Mouse (Mus musculus) gastrocnemius, postnatal 25 days (tissue): ENCODE measurements around the gene Atp4a. TPM values are rescaled to one million over a fixed set of nuclear protein-coding genes. Genes with fewer than 3 reads are reported as not detected.

Source experiments
- DNase-seq: peaks from one replicate; pipeline ENCODE4 v3.0.0; 2022
- long read RNA-seq, 2 experiments: library from polyadenylated mRNA; stranded (forward); transcript quantifications; one replicate each; pipeline ENCODE4 v2.0.0; 2021
- total RNA-seq, 2 experiments: library from RNA; stranded (reverse); gene quantifications; 1 replicate in 1 of 2; 2 replicates in 1 of 2; pipeline ENCODE4 v1.2.3; 2021

The Atp4a gene
- under 1 TPM; 0.33 to 0.75 TPM for total RNA-seq
- long read RNA-seq, experiment 1, partial matches to known transcripts, result 1 of 1 reads
- long read RNA-seq, experiment 1, other reads (novel, unspliced or antisense), result 0 of 1 reads
- long read RNA-seq, experiment 2, partial matches to known transcripts, result 0 of 1 reads
- long read RNA-seq, experiment 2, other reads (novel, unspliced or antisense), result 1 of 1 reads

DNA sequence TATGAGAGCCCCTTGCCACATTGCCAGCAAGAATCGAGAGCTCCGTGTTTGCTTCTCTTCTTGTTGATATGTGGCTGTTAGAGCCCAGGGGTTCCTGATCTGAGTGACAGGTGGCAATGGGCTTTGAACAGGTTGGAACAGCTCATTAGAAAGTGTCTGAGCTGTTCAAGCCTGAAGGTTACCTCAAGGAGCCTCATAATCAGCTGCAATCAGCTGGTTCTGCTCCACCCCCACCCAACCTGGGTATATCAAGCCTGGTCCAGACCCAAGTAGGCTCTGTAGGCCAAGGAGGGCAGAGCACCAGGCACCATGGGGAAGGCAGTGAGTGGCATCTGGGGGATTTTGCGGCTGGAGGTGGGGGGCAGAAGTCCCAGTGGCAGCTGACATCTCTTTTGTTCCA is at the start of gene Atp4a:
TSS of gene Atp4a (plus strand) at position 268 of the 400 bp plus-strand sequence.
- DNase-seq, result no peak

DNA sequence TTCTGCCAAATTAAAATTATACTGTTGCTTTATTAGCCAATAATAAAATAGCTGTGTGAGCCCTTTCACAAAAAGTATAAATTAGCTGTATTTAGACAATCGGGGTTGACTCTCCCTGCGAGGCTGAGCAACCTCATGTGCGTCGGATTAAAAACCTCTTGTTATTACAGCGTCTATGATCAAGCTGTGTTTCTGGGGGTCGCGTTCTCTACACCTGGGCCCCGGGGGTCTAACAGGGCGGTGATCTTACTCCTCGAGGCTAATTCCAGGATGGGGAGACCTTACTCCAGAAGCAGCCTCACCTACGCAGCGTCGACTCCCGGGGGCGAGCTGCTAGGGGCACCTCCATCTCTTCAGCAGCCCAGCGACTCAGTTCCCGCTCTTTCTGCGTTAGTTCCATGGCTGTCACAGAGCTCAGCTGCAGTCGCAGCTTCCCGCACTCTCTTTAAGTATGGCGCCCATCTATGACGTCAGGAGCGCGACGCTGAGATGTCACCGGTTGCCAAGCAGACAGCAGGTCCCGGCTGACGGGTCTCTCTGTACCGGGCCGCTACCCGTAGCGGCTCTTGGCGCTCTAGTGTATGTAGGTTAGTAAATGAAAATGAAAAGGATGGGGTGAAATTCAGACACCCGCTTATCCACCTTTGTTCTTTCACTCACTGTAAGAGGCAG is 47.3 kb upstream of the Atp4a start, which contains the start of gene Haus5:
TSS of gene Haus5 (minus strand) at position 466 of the 672 bp plus-strand sequence.
- peak; percentile 79 for DNase-seq

DNA sequence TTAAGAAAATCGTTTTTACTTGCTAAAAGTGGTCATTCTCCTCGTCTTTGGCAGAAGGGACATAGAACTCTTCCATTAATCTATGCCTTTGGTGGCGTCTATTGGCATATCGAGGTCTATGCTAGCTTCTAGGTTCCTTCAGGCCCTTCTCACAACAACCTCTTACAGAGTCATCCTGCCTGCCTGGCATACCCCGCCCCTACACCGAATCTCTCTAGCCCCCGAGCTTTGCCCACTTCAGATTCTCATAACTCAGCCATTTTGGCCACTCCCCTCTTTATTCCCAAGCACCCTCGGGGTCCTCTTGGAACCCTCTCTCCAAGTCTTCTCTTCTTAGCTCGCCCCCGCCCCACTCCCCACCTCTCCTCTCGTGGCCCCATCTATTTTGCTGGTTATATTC is 46.7 kb upstream of the Atp4a start:
- DNase-seq, result no peak

DNA sequence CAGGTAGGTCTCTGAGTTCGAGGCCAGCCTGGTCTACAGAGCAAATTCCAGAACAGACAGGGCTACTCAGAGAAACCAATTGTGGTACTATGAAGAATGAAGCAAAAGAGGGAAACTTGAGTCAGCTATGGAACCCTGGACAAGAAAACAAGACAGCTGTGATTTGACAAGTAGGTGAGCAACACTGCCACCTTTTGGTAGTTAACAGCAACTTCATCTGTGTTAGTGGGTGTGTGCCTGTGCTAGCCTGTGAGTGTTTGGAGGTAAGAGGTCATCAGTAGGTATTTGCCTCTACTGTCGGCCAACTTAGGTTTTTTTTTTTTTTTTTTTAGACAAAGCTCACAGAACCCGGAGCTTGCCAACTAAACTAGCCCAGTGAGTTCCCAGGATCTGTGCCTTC is 42.8 kb upstream of the Atp4a start:
- DNase-seq, result no peak

DNA sequence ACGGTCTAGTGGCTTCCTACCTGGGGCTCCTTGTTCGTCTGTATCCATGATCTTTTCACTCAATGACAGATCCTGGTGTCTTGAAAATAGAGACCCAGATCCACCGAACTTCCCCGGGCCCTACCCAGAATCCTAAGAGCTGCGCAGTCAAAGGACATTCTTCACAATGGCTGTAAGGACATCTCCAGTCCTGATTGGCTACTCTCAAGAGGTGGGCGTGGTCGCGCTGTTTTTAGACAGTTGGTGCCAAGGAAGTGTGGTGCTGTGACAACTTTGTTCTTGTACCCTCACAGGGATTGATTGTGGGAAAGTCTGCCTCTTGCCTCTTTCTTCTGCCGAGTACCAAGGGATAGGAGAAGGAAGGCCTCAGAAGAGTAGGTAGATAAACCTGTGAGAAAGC is 40.5 kb upstream of the Atp4a start, which contains the start of gene Pmis2:
TSS of gene Pmis2 (minus strand) at position 126 of the 400 bp plus-strand sequence.
- DNase-seq, result no peak

DNA sequence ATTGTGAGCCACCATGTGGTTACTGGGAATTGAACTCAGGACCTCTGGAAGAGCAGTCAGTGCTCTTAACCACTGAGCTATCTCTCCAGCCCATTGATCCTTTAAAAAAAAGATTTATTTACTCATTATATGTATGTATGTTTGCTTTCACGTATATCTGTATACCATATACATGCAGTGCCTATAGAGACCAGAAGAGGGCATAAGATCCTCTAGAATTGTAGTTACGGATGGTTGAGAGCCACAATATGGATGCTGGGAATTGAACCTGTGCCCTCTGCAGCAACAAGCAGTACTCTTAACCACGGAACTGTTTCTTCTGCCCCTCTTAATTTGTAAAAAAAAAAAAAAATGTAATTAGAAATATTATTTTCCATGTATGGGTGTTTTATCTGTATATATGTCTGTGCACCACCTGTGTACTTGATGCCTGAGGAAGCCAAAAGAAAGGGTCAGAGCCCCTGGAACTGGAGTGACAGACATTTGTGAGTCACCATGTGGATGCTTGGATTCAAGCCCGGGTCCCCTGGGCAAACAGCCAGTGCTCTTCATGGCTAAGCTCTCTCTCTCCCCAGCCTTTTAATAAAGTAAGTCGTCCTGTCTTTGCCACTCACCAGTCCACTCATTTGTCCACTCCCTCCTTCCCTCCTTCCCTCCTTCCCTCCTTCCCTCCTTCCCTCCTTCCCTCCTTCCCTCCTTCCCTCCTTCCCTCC is 33.6 kb upstream of the Atp4a start:
- no peak for DNase-seq

DNA sequence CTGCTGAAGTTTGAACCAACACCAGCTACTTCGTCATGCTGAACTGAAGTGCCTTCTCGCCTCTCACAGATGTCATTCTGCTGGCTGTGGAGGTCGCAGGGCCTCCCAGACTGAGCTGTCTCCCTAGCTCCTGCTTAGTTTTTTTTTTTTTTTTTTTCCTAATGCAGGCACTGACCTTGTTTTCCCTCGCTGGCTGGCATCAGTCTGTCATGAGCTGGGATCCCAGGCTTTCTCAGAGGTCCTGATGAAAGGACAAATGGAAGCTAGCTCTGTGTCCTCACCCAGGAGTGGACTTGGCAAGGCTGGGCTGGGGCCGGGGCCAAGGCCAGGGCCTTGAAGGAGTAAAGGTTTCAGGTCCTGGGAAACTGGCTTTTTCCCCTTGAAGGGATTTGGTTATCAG is 30.1 kb upstream of the Atp4a start:
- no peak for DNase-seq

DNA sequence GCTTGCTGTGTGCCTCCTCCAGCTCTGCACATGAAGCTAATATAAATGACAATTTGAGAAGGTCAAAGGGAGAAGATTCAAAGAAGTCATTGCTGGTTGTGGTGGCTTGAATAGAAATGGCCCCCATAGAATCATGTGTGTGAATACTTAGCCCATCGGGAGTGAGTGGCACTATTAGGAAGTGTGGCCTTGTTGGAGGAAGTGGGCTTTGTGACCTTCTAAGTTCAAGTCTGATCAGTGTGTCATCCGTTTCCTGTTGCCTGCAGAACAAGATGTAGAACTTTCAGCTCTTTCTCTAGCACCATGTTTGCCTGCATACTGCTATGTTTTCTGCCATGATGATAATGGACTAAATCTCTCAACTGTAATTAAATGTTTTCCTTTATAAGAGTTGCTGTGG is 28.6 kb upstream of the Atp4a start:
- no peak for DNase-seq

DNA sequence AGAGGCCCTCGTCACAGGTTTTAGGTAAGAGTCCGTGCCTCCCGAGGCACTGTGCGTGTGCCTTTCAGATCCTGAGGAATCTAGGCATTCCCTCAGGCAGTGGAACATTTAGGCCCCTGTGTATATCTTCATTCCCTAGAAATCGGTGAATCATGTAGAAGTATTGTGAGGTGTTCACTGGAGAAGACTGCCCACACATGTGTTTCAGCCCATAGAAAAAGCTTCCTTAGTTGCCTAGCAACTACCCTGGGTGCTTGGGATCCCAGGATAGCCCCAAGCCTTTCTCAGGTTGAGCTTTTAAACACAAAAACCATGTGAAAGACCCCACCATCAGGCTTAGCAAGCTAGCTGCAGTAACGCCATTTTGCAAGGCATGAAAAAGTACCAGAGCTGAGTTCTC is 23.7 kb upstream of the Atp4a start:
- no peak for DNase-seq

DNA sequence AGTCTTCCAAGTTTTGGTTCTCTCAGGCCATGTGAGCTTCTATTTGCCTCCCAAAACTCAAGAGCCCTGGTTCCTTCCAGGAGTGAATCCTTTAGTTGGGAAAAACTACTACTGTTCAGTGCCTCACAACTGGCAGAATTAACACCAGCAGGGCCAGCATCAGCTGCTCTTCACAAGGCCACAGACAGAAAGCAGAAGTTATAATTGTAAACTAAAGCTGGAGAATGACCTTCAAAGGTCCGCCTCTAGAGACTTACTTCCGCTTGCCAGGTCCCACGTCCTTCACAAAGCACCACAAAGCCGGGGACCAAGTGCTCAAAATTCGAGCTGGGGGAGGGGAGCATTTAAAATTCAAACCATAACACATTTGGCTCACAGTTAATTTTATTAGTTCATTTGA is 13.9 kb upstream of the Atp4a start:
- DNase-seq, result no peak

DNA sequence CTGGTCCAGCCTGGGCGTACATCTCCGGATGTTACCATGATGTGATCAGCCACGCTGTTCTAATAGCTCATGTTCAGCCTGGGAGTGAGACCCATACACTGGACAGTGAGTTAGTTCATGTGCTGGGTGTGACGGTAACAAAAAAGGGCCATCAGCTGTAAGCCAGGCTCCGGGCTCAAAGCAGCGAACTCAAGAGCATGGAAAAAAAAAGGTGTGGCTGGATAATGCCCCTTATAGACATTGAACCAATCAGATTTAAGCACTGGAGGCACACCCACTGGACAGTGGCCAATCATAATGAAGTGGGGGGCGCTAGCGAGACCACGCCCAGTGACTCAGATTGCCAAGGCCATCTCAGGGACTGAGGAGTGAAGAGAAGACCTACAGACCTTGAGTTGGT is 13.4 kb upstream of the Atp4a start, which contains the start of gene 2200002J24Rik:
TSS of gene 2200002J24Rik (plus strand) at position 338 of the 400 bp plus-strand sequence.
- DNase-seq, result no peak

DNA sequence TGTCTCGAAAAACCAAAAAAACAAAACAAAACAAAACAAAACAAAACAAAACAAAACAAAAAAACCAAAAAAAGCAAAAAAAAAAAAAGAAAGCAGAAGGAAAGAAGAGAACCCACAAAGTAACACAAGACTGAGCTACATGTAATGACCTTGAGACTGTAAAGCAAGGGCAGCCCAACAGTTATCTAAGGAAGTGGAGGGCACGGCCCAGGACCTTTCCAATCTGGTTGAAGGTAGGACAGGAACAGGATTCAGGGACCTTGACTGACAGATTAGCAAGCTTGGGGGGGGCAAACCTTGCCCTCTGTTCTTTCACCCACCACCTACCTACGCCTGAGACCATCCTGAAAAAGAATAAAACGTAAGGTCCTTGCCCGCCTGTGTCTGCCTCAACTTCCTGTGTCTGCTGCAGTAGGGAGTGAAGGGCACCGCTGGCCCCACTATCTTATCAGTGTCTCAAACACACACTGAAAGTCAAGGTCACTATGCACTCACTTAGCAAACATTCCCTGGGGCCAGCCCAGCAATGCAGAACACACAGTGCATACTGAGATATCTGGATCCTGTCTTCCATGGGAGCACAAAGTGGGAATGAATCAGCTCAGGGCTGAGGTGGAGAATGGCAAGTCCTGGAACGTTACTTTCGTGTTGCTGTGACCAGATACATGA is 5.7 kb upstream of the Atp4a start:
- no peak for DNase-seq

DNA sequence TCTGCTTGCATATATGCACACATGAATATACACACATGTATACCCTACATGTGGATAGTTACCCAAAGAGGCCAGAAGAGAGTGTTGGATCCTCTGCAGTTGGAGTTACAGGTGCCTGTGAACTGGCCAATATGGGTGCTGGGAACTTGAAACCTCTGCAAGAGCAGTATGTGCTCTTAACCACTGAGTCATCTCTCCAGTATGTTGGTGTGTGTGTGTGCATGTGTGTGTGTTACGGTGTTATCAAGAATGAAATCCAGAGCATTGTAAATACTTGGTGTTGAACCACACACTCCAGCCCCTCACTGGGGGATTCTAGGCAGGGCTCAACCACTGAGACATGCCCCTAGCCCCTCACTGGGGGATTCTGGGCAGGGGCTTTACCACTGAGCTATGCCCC is 4.6 kb upstream of the Atp4a start:
- no peak for DNase-seq

DNA sequence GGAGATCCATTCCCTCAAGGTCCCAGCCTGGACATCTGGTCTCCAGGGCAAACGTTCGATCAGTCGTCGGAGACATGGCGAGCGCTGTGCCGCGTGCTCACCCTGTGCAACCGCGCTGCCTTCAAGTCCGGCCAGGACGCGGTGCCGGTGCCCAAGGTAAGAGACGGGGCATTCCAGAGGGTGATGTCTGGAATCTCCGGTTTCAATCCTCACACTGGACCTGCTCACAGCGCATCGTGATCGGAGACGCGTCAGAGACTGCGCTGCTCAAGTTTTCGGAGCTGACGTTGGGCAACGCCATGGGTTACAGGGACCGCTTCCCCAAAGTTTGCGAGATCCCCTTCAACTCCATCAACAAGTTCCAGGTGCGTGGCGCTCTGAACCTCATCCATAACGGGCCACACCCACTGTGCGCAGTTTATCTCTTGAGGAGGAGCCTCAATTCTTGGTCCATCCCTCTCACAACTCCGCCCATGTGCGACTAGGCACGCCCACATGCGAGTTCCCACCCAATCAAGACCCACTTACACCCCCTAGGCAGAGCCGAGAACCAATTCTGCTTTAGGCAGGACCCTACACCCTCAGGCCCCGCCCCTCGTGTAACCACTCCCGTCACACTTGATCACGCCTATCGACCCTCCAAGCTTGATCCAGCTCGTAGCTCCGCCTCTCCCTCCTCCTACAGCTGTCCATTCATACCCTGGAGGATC is 5.2 kb downstream of the Atp4a start:
- peak; percentile 43 for DNase-seq

DNA sequence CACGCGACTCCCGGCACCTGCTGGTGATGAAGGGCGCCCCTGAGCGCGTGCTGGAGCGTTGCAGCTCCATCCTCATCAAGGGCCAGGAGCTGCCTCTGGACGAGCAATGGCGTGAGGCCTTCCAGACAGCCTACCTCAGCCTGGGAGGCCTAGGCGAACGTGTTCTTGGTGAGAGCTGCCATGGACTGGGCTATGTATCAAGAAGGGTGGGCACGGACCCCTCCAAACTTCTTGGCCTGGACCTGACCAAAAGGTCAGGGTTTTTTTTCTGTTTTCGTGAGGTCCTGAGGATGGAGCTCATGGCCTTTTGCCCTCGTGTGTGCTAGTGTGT is 5.7 kb downstream of the Atp4a start:
- DNase-seq, result no peak

DNA sequence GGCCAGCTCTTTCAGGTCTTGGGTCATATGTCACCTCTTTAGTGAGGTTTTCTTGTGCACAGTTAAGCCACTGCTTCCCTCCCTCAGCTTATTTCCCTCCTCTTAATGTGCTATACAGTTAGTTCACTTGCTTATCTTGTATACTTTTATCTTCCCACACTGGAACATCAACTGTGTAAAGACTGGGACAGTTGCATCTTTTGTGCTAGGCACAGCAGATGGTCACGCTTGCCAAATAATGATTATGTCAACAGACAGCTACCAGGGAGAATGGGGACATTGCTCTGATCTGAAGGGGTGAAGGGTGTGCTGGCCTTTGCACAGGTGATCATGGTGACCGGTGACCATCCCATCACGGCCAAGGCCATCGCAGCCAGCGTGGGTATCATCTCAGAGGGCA is 7.7 kb downstream of the Atp4a start:
- no peak for DNase-seq

DNA sequence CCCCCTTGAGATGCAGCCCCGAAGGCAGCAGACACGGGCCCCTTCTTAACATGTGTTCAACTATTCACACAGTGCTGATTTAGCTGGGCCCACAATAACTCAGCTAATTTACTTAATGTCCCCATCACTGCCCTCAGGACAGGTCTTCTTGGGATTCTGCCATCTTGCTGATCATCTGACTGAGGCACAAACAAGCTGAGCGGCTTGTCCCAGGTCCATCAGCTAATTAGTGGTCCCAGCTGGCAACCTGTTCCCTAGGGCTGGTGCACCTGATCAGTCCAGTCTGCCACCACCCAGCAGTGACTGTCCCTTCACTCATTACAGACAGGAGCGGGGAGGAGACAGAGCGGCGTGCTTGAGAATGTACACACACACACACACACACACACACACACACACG is 9.3 kb downstream of the Atp4a start:
- DNase-seq, result no peak

DNA sequence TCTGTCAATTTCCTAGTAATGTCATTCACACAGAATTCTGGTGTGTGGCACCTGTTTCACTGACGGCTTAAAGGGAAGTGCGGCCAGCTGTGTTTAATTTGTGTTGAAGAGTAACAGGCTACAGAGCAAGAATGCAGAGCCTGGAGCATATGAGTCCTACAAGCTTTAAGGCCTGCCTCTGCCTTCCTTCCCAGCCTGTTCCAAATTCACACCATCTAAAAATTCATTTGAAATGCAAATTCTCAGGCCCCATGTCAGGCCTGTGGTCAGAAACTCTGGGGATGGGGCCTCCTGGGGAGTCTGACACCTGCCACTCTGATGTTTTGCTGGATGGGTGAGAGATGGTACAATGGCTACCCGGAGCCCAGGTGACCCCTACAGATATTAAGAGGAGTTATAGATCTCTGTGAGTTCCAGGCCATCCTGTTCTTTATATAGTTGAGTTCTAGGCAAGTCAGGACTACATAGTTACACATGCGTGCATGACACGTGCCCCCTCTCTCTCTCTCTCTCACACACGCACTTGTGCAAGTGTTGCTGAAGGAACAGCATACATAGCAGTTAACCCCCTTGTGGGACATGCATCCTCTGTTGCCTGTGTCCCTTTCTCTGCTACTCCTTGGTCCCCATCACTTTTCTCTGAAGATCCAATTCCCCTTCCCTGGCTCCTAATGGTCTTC is 11.4 kb downstream of the Atp4a start:
- DNase-seq, result no peak

DNA sequence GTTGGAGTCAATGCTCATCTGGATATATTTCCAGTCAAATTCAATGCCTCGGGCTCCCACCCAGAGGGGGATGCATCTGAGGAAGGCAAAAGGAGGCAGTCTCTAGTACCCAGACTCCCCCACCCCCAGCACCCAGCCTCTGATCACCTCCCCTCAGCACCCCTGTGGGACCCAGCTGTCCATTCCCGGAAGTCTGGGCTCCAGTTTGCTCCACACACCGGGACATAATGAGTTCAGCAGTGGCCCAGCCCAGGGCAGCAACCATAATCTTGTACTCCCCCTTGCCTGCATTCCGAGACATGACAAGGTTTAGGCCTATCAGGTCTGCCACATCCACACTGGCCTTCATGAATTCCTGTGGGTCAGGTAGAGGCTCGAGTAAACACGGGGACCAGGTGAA is 16.2 kb downstream of the Atp4a start:
- no peak for DNase-seq

DNA sequence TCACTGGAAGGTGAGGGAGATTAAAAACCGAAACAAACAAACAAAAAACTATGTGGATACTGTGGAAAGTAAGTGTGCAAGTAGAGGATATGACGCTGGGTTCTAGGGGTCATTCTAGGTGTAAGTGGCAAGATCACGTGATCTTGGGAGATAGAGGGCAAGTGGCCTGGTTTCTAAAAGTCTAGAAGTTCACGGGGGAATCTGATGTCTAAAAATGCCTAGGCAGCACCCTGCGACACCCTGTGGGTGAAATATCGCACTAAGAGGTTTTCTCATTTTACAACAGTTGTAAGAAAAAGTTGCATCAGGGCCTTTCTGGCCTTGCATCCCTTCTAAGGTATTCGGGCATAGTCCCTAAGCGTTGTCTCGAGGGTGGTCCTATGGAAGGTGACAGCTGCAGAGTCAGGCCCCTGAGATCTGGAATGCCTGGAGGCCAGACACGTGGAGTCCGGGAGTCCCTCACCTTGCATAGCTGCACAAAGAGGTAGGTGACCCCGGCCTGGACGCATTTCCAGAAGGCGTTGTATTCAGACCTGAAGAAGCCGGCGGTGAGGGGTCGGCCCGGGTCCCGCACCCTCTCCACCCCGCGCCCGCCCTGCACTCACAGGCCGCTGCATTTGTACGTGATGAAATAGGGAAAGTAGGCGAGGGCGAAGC is 16.9 kb downstream of the Atp4a start:
- no peak for DNase-seq

DNA sequence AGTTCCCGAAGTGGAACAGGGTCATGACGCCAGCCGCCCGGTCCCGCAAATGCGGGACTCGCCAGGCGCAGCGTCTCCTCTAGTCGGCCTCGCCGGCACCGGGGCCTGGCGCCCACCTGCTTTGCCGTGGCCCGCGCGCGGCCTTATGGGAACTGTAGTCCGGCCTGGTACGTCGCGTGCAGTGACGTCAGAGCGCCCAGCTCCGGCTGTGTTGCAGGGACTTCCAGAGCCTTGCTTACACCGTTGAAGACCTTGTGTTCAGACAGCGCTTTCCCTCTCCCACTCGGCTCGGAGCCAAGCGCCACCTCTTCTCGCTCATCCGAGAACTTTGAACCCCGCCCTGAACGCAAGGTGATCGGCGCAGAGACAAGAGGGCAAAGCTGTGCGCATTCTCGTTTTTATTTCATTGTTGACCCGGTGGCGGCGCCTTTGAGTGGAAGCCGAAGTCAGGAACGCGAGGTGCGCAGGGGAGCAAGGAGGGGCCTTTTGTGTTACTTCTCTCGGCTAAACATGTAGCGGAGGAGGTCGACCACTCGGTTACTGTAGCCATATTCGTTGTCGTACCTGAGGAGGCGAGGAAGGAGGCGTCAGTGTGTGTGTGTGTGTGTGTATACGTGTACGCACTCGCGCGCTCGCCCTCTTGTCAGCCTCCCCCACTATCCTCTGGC is 17.5 kb downstream of the Atp4a start, which contains the start of gene Tmem147:
TSS of gene Tmem147 (minus strand) at position 145 of the 668 bp plus-strand sequence.
- DNase-seq, result peak; percentile 93
